Mouse (Mus musculus): ENCODE measurements at regions not wholly inside any gene's neighbourhood (a gene's known extent, or its start where the extent isn't known, plus 50 kb on each side); places are given as distances from the start of the nearest gene placed in this dataset.

DNA sequence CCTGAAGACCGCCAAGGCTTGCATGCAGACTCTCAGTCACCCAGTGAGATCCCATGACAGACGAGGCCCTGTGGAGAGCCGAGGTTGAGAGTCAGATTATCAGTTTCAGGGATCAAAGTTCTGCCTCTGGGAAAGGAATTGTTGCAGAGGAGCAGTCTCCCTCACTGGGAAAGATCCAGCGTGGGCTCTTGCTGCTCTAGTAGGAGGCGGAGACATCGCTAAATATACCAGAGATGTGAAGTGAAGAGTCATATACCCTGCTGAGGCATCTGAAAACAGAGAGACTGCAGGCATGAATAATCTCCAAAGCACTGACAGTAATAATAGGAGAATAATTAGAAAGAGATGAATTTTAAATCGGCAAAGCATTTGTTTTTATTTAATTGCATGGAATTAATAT, 106.6 kb upstream of the Auts2 start:
- WGBS = 59% methylated on average over 7 of the region's 7 CpGs
- no peaks in the 10 kb centered on the region for H3K4me1 ChIP-seq (ENCODE audit: control insufficient read depth, insufficient read depth, low read length)

DNA sequence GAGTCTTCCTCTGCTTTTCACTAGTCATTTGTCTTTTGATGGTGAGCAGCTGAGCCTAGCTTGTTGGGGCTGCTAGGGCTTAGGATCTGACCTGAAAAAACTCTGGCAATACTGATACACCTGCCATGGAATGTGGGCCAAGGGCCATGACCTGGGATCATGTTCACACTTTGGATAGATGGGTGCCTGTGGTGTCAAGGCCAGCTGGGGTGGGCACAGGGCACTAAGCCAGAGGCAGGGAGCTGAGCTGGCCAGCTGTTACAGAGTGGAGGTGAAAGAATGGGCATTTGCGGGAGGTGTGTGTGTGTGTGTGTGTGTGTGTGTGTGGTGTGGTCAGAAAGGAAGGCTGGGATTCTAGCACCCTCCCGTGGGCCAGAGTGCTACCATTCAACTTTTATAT, 105.6 kb upstream of the Auts2 start:
- WGBS = 50% methylated on average over 2 of the region's 2 CpGs
- Histone ChIP-seq H3K4me3 (ENCODE audit: low read depth, low read length) (no peak overlapping the region), H3K4me1 (ENCODE audit: control insufficient read depth, insufficient read depth, low read length) (no peaks in the 10 kb centered on the region), H3K4me2 (replicated peaks; ENCODE audit: low read depth, low read length) (no peak overlapping the region), H3K27me3 (ENCODE audit: control insufficient read depth, insufficient read depth, low read length) (no peaks in the 10 kb centered on the region), H3K9ac (replicated peaks; ENCODE audit: low read depth, low read length) (no peak overlapping the region), H3K27ac (ENCODE audit: low read length) (no peak overlapping the region), H3K9me3 (ENCODE audit: control insufficient read depth, low read depth, low read length) (no peaks in the 10 kb centered on the region), H3K36me3 (ENCODE audit: control insufficient read depth, insufficient read depth, low read length) (no peaks in the 10 kb centered on the region)
- no peak for ATAC-seq (ENCODE audit: insufficient number of reproducible peaks, insufficient read depth, low FRiP score, low read depth)

More for the DNA sequence above, 106.6 kb upstream of the Auts2 start:
- H3K4me3 ChIP-seq (ENCODE audit: low read depth, low read length) = no peak overlapping the region
- no peak overlapping the region for H3K4me2 ChIP-seq (replicated peaks; ENCODE audit: low read depth, low read length)
- no peaks in the 10 kb centered on the region for H3K9me3 ChIP-seq (ENCODE audit: control insufficient read depth, low read depth, low read length)
- H3K9ac ChIP-seq (replicated peaks; ENCODE audit: low read depth, low read length) = no peak overlapping the region
- no peaks in the 10 kb centered on the region for H3K36me3 ChIP-seq (ENCODE audit: control insufficient read depth, insufficient read depth, low read length)
- no peaks in the 10 kb centered on the region for H3K27me3 ChIP-seq (ENCODE audit: control insufficient read depth, insufficient read depth, low read length)
- ATAC-seq (ENCODE audit: insufficient number of reproducible peaks, insufficient read depth, low FRiP score, low read depth) = no peak
- no peak overlapping the region for H3K27ac ChIP-seq (ENCODE audit: low read length)

DNA sequence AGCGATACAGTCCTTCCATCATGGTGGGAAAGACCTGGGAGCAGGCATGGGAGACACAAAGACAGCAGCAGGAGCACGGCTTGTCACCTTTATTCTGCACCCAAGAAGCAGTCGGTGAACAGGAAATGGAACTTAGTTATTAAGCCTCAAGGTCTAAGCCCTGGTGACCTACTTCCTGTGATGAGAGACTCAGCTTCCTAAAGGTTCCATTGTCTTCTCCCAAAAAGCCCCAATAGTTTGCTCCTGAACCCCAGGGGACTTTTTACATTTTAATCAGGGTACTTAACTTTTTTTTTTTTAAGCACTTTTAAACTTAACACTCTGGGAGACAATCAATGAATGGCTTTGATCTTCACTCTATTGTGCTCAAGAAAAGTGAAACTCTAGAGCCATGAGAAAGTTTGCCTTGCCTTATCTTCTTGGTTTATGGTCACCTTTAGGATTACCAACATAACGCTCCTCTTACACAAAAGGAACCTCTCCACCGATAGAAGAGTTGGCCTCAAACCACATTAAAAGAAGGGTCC, 101.6 kb upstream of the Auts2 start:
- H3K4me3 ChIP-seq (ENCODE audit: low read depth, low read length) = no peak overlapping the region
- no peaks in the 10 kb centered on the region for H3K27me3 ChIP-seq (ENCODE audit: control insufficient read depth, insufficient read depth, low read length)
- no peak overlapping the region for H3K9ac ChIP-seq (replicated peaks; ENCODE audit: low read depth, low read length)
- H3K36me3 ChIP-seq (ENCODE audit: control insufficient read depth, insufficient read depth, low read length) = no peaks in the 10 kb centered on the region
- H3K9me3 ChIP-seq (ENCODE audit: control insufficient read depth, low read depth, low read length) = no peaks in the 10 kb centered on the region
- no peaks in the 10 kb centered on the region for H3K4me1 ChIP-seq (ENCODE audit: control insufficient read depth, insufficient read depth, low read length)
- no peak for ATAC-seq (ENCODE audit: insufficient number of reproducible peaks, insufficient read depth, low FRiP score, low read depth)
- 75% methylated on average over 5 of the region's 5 CpGs for WGBS
- H3K4me2 ChIP-seq (replicated peaks; ENCODE audit: low read depth, low read length) = no peak overlapping the region
- H3K27ac ChIP-seq (ENCODE audit: low read length) = no peak overlapping the region

DNA sequence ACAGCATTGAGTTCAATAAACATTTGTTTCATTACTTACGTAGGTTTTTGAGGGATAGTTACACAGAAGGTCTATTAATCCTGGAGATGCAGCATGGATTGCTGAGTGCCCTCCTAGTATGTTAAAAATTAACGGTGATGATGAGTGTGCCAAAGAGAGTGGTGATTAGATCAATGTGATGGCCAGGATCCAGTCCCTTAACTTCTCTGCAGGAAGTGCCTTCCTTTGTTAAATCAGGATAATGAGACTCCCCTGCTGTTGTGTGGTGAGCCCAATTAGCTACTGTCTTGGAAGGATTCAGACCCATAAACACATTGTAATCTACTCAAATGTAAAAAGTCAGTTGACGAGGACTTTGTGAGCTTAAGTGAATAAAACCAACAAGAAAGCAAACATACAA, 100.1 kb upstream of the Auts2 start:
- Histone ChIP-seq H3K4me3 (ENCODE audit: low read depth, low read length) (no peak overlapping the region), H3K36me3 (ENCODE audit: control insufficient read depth, insufficient read depth, low read length) (no peaks in the 10 kb centered on the region), H3K9me3 (ENCODE audit: control insufficient read depth, low read depth, low read length) (no peaks in the 10 kb centered on the region), H3K27me3 (ENCODE audit: control insufficient read depth, insufficient read depth, low read length) (no peaks in the 10 kb centered on the region), H3K9ac (replicated peaks; ENCODE audit: low read depth, low read length) (no peak overlapping the region), H3K4me2 (replicated peaks; ENCODE audit: low read depth, low read length) (no peak overlapping the region), H3K27ac (ENCODE audit: low read length) (no peak overlapping the region), H3K4me1 (ENCODE audit: control insufficient read depth, insufficient read depth, low read length) (no peaks in the 10 kb centered on the region)
- ATAC-seq (ENCODE audit: insufficient number of reproducible peaks, insufficient read depth, low FRiP score, low read depth) = no peak
- 68% methylated on average over 3 of the region's 3 CpGs for WGBS

DNA sequence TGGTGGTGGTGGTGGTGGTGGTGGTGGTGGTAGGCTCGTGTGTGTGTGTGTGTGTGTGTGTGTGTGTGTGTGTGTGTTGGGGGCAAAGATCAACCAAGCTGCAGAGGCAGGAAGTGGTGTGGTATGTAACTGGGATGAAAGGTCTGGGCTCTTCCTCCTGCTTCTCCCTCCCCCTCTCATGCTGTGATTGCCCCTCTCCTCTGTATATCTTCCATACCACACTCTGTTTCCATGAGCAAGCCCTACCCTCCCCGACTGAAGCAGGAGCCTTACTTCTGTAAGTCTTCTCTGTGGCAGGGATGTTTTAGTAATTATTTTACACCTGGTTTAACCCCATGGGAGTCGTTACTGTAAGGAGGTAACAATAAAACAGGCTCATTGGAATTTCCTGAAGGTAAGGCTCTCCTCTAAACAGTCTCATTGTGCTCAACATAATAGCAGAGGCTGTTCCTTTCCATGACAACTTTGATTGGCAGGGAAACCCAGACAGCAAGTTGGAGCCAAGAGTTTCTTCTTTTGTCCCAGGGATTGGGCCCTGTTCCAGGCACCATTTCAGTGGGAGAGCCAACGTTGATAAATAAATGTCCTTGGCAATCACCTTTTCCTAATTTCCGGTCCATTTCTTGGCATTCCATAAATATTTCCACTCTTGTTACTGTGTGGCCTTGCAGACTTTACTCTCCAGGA, 90.2 kb upstream of the Auts2 start:
- Histone ChIP-seq H3K4me3 (ENCODE audit: low read depth, low read length) (no peak overlapping the region), H3K4me2 (replicated peaks; ENCODE audit: low read depth, low read length) (no peak overlapping the region), H3K9ac (replicated peaks; ENCODE audit: low read depth, low read length) (no peak overlapping the region), H3K36me3 (ENCODE audit: control insufficient read depth, insufficient read depth, low read length) (no peaks in the 10 kb centered on the region), H3K27ac (ENCODE audit: low read length) (no peak overlapping the region), H3K27me3 (ENCODE audit: control insufficient read depth, insufficient read depth, low read length) (no peaks in the 10 kb centered on the region), H3K9me3 (ENCODE audit: control insufficient read depth, low read depth, low read length) (no peaks in the 10 kb centered on the region; the same call in 1 of the 2 replicates), H3K4me1 (ENCODE audit: control insufficient read depth, insufficient read depth, low read length) (no peaks in the 10 kb centered on the region)
- WGBS = 52% methylated on average over 5 of the region's 5 CpGs
- no peak for ATAC-seq (ENCODE audit: insufficient number of reproducible peaks, insufficient read depth, low FRiP score, low read depth)

DNA sequence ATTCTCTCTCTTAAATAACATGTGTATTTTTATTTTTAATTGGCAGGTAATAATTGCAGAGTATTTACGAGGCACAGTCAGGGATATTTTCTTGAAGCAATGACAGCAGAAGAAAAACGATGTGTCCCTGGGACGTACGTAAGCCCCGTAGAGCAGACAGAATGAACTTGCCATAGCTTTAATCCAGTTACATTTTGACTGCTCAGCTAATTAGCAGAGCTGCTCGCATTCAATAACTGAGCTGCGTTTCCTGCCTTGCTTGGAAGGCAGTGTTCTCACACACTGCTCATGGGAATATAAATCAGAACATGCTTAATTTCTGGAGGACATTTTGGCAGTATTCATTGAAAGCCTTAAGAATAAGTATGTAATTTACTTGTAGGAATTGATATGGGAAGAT, 78.6 kb upstream of the Auts2 start:
- Histone ChIP-seq H3K36me3 (ENCODE audit: control insufficient read depth, insufficient read depth, low read length) (no peaks in the 10 kb centered on the region), H3K9me3 (ENCODE audit: control insufficient read depth, low read depth, low read length) (no peaks in the 10 kb centered on the region), H3K9ac (replicated peaks; ENCODE audit: low read depth, low read length) (no peak overlapping the region), H3K4me1 (ENCODE audit: control insufficient read depth, insufficient read depth, low read length) (no peaks in the 10 kb centered on the region), H3K27ac (ENCODE audit: low read length) (no peak overlapping the region), H3K4me3 (ENCODE audit: low read depth, low read length) (no peak overlapping the region), H3K27me3 (ENCODE audit: control insufficient read depth, insufficient read depth, low read length) (no peaks in the 10 kb centered on the region), H3K4me2 (replicated peaks; ENCODE audit: low read depth, low read length) (no peak overlapping the region)
- ATAC-seq (ENCODE audit: insufficient number of reproducible peaks, insufficient read depth, low FRiP score, low read depth) = no peak
- 60% methylated on average over 7 of the region's 7 CpGs for WGBS

DNA sequence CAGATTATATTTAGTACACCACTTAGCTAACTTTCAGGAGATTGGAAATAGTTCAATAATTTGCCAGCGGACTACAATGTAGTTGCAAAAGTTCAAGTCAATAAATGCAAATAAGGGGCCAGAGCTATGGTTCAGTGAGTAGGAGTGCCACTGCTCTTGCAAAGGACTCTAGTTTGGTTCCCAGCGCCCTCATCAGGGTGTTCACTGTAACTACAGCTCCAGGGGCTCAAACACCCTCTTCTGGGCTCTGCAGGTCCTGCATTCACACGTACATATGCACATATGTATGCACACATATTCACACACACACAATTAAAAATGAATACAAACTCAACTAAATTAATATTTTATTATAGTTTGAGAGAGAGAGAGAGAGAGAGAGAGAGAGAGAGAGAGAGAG, 74.1 kb upstream of the Auts2 start:
- Histone ChIP-seq H3K27ac (ENCODE audit: low read length) (no peak overlapping the region), H3K4me3 (ENCODE audit: low read depth, low read length) (no peak overlapping the region), H3K27me3 (ENCODE audit: control insufficient read depth, insufficient read depth, low read length) (no peaks in the 10 kb centered on the region), H3K9me3 (ENCODE audit: control insufficient read depth, low read depth, low read length) (no peaks in the 10 kb centered on the region), H3K4me1 (ENCODE audit: control insufficient read depth, insufficient read depth, low read length) (no peaks in the 10 kb centered on the region), H3K9ac (replicated peaks; ENCODE audit: low read depth, low read length) (no peak overlapping the region), H3K36me3 (ENCODE audit: control insufficient read depth, insufficient read depth, low read length) (no peaks in the 10 kb centered on the region), H3K4me2 (replicated peaks; ENCODE audit: low read depth, low read length) (no peak overlapping the region)
- no peak for ATAC-seq (ENCODE audit: insufficient number of reproducible peaks, insufficient read depth, low FRiP score, low read depth)
- WGBS = 64% methylated on average over 3 of the region's 3 CpGs

DNA sequence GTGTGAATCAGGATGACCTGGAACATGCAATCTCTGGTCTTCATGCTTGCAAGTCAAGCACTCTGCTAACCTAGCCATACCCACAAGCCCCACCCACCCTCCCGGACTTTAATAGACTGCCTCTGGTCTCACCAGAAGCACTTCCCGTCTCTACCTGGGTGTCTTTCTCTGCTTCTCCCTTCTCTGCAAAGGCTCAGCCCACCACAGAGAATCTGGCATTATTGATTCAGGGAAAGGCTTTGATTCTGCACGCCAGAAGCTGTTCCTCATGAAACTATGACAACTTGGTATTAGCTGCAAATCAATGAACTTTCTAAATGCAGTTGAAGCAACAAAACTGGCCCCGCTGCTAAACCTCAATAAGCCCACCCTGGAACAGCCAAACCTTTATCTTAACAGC, 66.1 kb upstream of the Auts2 start:
- no peaks in the 10 kb centered on the region for H3K27me3 ChIP-seq (ENCODE audit: control insufficient read depth, insufficient read depth, low read length)
- no peak overlapping the region for H3K4me3 ChIP-seq (ENCODE audit: low read depth, low read length)
- no peak overlapping the region for H3K4me2 ChIP-seq (replicated peaks; ENCODE audit: low read depth, low read length)
- ATAC-seq (ENCODE audit: insufficient number of reproducible peaks, insufficient read depth, low FRiP score, low read depth) = no peak
- no peaks in the 10 kb centered on the region for H3K9me3 ChIP-seq (ENCODE audit: control insufficient read depth, low read depth, low read length)
- H3K9ac ChIP-seq (replicated peaks; ENCODE audit: low read depth, low read length) = no peak overlapping the region
- 54% methylated on average over 4 of the region's 4 CpGs for WGBS
- no peaks in the 10 kb centered on the region for H3K4me1 ChIP-seq (ENCODE audit: control insufficient read depth, insufficient read depth, low read length)
- H3K36me3 ChIP-seq (ENCODE audit: control insufficient read depth, insufficient read depth, low read length) = no peaks in the 10 kb centered on the region
- no peak overlapping the region for H3K27ac ChIP-seq (ENCODE audit: low read length)

DNA sequence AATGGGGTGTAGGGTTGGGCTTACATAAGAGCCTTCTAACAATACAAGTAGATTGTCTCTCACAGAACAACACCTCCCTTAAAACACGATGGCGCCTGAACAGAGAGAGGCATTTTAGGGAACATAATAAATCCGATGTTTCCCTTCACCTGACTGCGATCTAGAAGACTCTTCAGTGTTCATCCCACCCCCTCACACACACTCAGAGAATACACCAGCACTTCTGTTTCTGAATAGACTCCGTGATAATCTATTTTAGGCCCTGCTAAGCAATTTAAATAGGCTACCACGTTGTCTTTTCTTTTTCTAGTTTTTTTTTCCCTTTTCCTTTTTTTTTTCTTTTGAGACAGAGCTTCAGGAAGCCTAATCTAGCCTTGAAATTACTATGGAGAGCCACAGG, 63.1 kb upstream of the Auts2 start:
- Histone ChIP-seq H3K4me3 (ENCODE audit: low read depth, low read length) (no peak overlapping the region), H3K4me1 (ENCODE audit: control insufficient read depth, insufficient read depth, low read length) (no peaks in the 10 kb centered on the region), H3K27me3 (ENCODE audit: control insufficient read depth, insufficient read depth, low read length) (no peaks in the 10 kb centered on the region), H3K36me3 (ENCODE audit: control insufficient read depth, insufficient read depth, low read length) (no peaks in the 10 kb centered on the region), H3K27ac (ENCODE audit: low read length) (no peak overlapping the region), H3K9me3 (ENCODE audit: control insufficient read depth, low read depth, low read length) (no peaks in the 10 kb centered on the region), H3K4me2 (replicated peaks; ENCODE audit: low read depth, low read length) (no peak overlapping the region), H3K9ac (replicated peaks; ENCODE audit: low read depth, low read length) (no peak overlapping the region)
- 74% methylated on average over 6 of the region's 6 CpGs for whole genome bisulfite sequencing
- ATAC-seq (ENCODE audit: insufficient number of reproducible peaks, insufficient read depth, low FRiP score, low read depth) = no peak
